Mouse (Mus musculus) kidney, postnatal 25 days (tissue): Measurements from ENCODE around the gene Ksr2.
"Not testable (repeated sequence)": the region's sequence is repeated elsewhere in the genome, so short reads cannot be mapped to it uniquely, and the experiment has no call there.

Source experiments
- DNase-seq, 2 experiments: peaks; one replicate each; pipeline ENCODE4 v3.0.0; 2021; ENCODE audit warnings: mixed read lengths in 2 of 2

Ksr2 gene

GRCm38 (mm10) chr5:117413507-117414501 is at the start of gene Ksr2:
Gene Ksr2 (plus strand): TSS chr5:117414000.
- DNase-seq = peak; percentile 58 to 87

- no peak for DNase-seq
These were observed 49.0 kb upstream of the Ksr2 start for GRCm38 (mm10) chr5:117364821-117365220.

GRCm38 (mm10) chr5:117365904-117366561 is 47.8 kb upstream of the Ksr2 start:
- DNase-seq = peak; percentile 48 to 73

GRCm38 (mm10) chr5:117367206-117367605 is 46.6 kb upstream of the Ksr2 start:
- peak; percentile 52 to 61 for DNase-seq

GRCm38 (mm10) chr5:117370592-117370991 is 43.2 kb upstream of the Ksr2 start:
- DNase-seq = peak; percentile 73 to 84

- DNase-seq = no peak
These were observed 40.4 kb upstream of the Ksr2 start for GRCm38 (mm10) chr5:117373418-117373817.

- DNase-seq = no peak
These were observed 39.3 kb upstream of the Ksr2 start for GRCm38 (mm10) chr5:117374372-117375049.

GRCm38 (mm10) chr5:117376331-117376761 is 37.5 kb upstream of the Ksr2 start:
- no peak for DNase-seq

GRCm38 (mm10) chr5:117377731-117378130 is 36.1 kb upstream of the Ksr2 start:
- DNase-seq = not testable (repeated sequence)

GRCm38 (mm10) chr5:117380199-117380598 is 33.6 kb upstream of the Ksr2 start:
- DNase-seq = no peak

GRCm38 (mm10) chr5:117381785-117382184 is 32.0 kb upstream of the Ksr2 start:
- no peak for DNase-seq

- DNase-seq = no peak
These were observed 30.6 kb upstream of the Ksr2 start for GRCm38 (mm10) chr5:117383198-117383597.

- peak; percentile 44 to 66 for DNase-seq
These were observed 25.5 kb upstream of the Ksr2 start for GRCm38 (mm10) chr5:117388296-117388751.

GRCm38 (mm10) chr5:117388877-117389276 is 24.9 kb upstream of the Ksr2 start, which contains the start of gene Rfc5:
Gene Rfc5 (minus strand): TSS chr5:117389047.
- peak; percentile 97 to 98 for DNase-seq

GRCm38 (mm10) chr5:117390895-117391294 is 22.9 kb upstream of the Ksr2 start:
- DNase-seq = no peak

- DNase-seq = no peak
These were observed 18.0 kb upstream of the Ksr2 start for GRCm38 (mm10) chr5:117395834-117396233.

GRCm38 (mm10) chr5:117396596-117397014 is 17.2 kb upstream of the Ksr2 start:
- peak; percentile 34 to 47 for DNase-seq

GRCm38 (mm10) chr5:117397371-117397770 is 16.4 kb upstream of the Ksr2 start:
- no peak for DNase-seq

- no peak for DNase-seq
These were observed 15.7 kb upstream of the Ksr2 start for GRCm38 (mm10) chr5:117398007-117398550.

- no peak for DNase-seq
These were observed 14.5 kb upstream of the Ksr2 start for GRCm38 (mm10) chr5:117399281-117399680.

GRCm38 (mm10) chr5:117403609-117404008 is 10.2 kb upstream of the Ksr2 start:
- DNase-seq = no peak

- not testable (repeated sequence) for DNase-seq
These were observed 9.1 kb upstream of the Ksr2 start for GRCm38 (mm10) chr5:117404671-117405070.
